Mouse (Mus musculus) ES-E14 (cell line): Measurements from ENCODE around the gene Asns. TPM values are rescaled to one million over a fixed set of nuclear protein-coding genes. Genes with fewer than 3 reads are reported as not detected.

Experiments used
- DNase-seq: peaks from one replicate; pipeline ENCODE4 v3.0.0-alpha.2; 2013; ENCODE audit warnings: low read depth, low spot score
- H3K27ac ChIP-seq: 2 replicates; pipeline ENCODE4 v1.5.1; 2012; ENCODE audit warnings: low read depth, mild to moderate bottlenecking, low read length, moderate library complexity, mixed read lengths; ENCODE audit not compliant: poor library complexity, insufficient read depth, severe bottlenecking
- H3K36me3 ChIP-seq: 2 replicates; pipeline ENCODE4 v1.6.1; 2012; ENCODE audit warnings: mild to moderate bottlenecking, low read length, moderate library complexity, mixed read lengths; ENCODE audit not compliant: control insufficient read depth, poor library complexity, insufficient read depth, severe bottlenecking
- H3K4me1 ChIP-seq, 2 experiments: fragments of 150-350 bp in 1 of 2; sonication (generic) in 1 of 2; 2 replicates each; pipeline ENCODE4 v1.6.1; 2012; ENCODE audit warnings: low read length in 2 of 2, mild to moderate bottlenecking in 1 of 2, mixed read lengths in 1 of 2; ENCODE audit not compliant: control insufficient read depth in 2 of 2, insufficient read depth in 2 of 2, poor library complexity in 1 of 2
- H3K4me3 ChIP-seq, 2 experiments: fragments of 150-350 bp in 1 of 2; sonication (generic) in 1 of 2; 2 replicates each; pipeline ENCODE4 v1.5.1; 2012; ENCODE audit warnings: low read length in 2 of 2, low read depth in 1 of 2, mild to moderate bottlenecking in 1 of 2, mixed read lengths in 1 of 2; ENCODE audit not compliant: insufficient read depth in 1 of 2, poor library complexity in 1 of 2, severe bottlenecking in 1 of 2
- H3K9ac ChIP-seq: 2 replicates; pipeline ENCODE4 v1.6.1; 2012; ENCODE audit warnings: low read depth, mild to moderate bottlenecking, low read length, mixed read lengths; ENCODE audit not compliant: poor library complexity, insufficient read depth, severe bottlenecking
- H3K9me3 ChIP-seq: fragments of 150-350 bp; sonication (generic); 2 replicates; pipeline ENCODE4 v1.6.1; 2012; ENCODE audit warnings: low read depth, mild to moderate bottlenecking, low read length; ENCODE audit not compliant: control insufficient read depth, insufficient read depth
- CHD2 ChIP-seq: IDR thresholded peaks from 2 replicates; pipeline ENCODE4 v1.6.1; 2014; ENCODE audit warnings: mild to moderate bottlenecking, low read depth, low read length, inconsistent platforms
- HCFC1 ChIP-seq: IDR thresholded peaks from 2 replicates; pipeline ENCODE4 v1.6.1; 2012; ENCODE audit warnings: low read length, inconsistent platforms, borderline replicate concordance; ENCODE audit not compliant: insufficient read depth
- MAFK ChIP-seq: IDR thresholded peaks from 2 replicates; pipeline ENCODE4 v1.6.1; 2014; ENCODE audit warnings: mild to moderate bottlenecking, low read depth, low read length, inconsistent platforms; ENCODE audit not compliant: insufficient read depth
- ZC3H11A ChIP-seq: IDR thresholded peaks from 2 replicates; pipeline ENCODE4 v1.6.1; 2012; ENCODE audit warnings: low read depth, mild to moderate bottlenecking, inconsistent platforms, low read length, borderline replicate concordance
- ZNF384 ChIP-seq: IDR thresholded peaks from 2 replicates; pipeline ENCODE4 v1.6.1; 2012; ENCODE audit warnings: low read depth, low read length, inconsistent platforms
- in situ Hi-C, 2 experiments: fragments of 600-800 bp; cut with MboI; formaldehyde crosslinking; loops; one replicate each; pipeline ENCODE4 v1.15.1; 2025; ENCODE audit warnings: low sequenced_read_pairs in 2 of 2, inconsistent platforms in 1 of 2; ENCODE audit not compliant: unreplicated experiment in 2 of 2
- total RNA-seq: library from RNA; depleted of rRNA; stranded (reverse); fragments of 300-350 nt; gene quantifications from 2 replicates; pipeline ENCODE4 v1.2.3, GENCODE M21; 2012

Gene Asns
- total RNA-seq, 1 experiment: 241 TPM

- Histone ChIP-seq H3K9ac (no peak overlapping the region), H3K9me3 (no peaks in the 10 kb centered on the region), H3K4me1 (no peaks in the 10 kb centered on the region; a peak in 1 of 4 replicates), H3K27ac (no peak overlapping the region), H3K36me3 (no peaks in the 10 kb centered on the region), H3K4me3 (no peak overlapping the region)
- in situ Hi-C loops: loop anchor here in 1 of 2 experiments (10.0 to 25.0 kb wide), 2 partner anchors 255 to 353 kb away; no protein-coding TSS in a partner anchor
- DNase-seq: no peak
- TF ChIP-seq ZC3H11A (no peak), MAFK (no peak), ZNF384 (no peak)
Measured at GRCm38 (mm10) chr6:7732097-7732496, 39.0 kb upstream of the Asns start.

GRCm38 (mm10) chr6:7729128-7729527, 36.1 kb upstream of the Asns start:
- no peak for DNase-seq
- Histone ChIP-seq H3K9me3 (no peaks in the 10 kb centered on the region), H3K36me3 (no peaks in the 10 kb centered on the region), H3K27ac (no peak overlapping the region), H3K9ac (no peak overlapping the region), H3K4me3 (no peak overlapping the region), H3K4me1 (no peaks in the 10 kb centered on the region; a peak in 1 of 4 replicates)
- in situ Hi-C loops: loop anchor here in 1 of 2 experiments (25.0 kb wide), 1 partner anchor 258 kb away; no protein-coding TSS in a partner anchor
- TF ChIP-seq MAFK (no peak), ZNF384 (no peak), ZC3H11A (no peak), HCFC1 (no peak), CHD2 (no peak)

- in situ Hi-C loops: loop anchor here in 1 of 2 experiments (25.0 kb wide), 1 partner anchor 259 kb away; no protein-coding TSS in a partner anchor
Measured at GRCm38 (mm10) chr6:7728241-7728640, 35.2 kb upstream of the Asns start.

GRCm38 (mm10) chr6:7716236-7716635, 23.2 kb upstream of the Asns start:
- no peak overlapping the region for H3K4me3 ChIP-seq
- no peak overlapping the region for H3K27ac ChIP-seq
- DNase-seq: no peak
- no peak for TF ChIP-seq HCFC1
- TF ChIP-seq CHD2: no peak
- TF ChIP-seq ZNF384: no peak
- TF ChIP-seq ZC3H11A: no peak
- TF ChIP-seq MAFK: no peak
- H3K4me1 ChIP-seq: peaks cover 0 to 3% of the 10 kb centered on the region in 2 experiments; a peak in 1 of 4 replicates
- no peaks in the 10 kb centered on the region for H3K36me3 ChIP-seq
- H3K9ac ChIP-seq: no peak overlapping the region
- in situ Hi-C loops: no loop called here
- no peaks in the 10 kb centered on the region for H3K9me3 ChIP-seq

More at GRCm38 (mm10) chr6:7728241-7728640, 35.2 kb upstream of the Asns start:
- no peaks in the 10 kb centered on the region; a peak in 1 of 4 replicates for H3K4me1 ChIP-seq
- no peak overlapping the region for H3K4me3 ChIP-seq
- DNase-seq: no peak
- H3K27ac ChIP-seq: no peak overlapping the region
- no peaks in the 10 kb centered on the region for H3K36me3 ChIP-seq
- TF ChIP-seq HCFC1: no peak
- no peak for TF ChIP-seq CHD2
- no peak for TF ChIP-seq ZC3H11A
- no peak for TF ChIP-seq MAFK
- no peak for TF ChIP-seq ZNF384
- no peak overlapping the region for H3K9ac ChIP-seq
- no peaks in the 10 kb centered on the region for H3K9me3 ChIP-seq

- no peaks in the 10 kb centered on the region for H3K9me3 ChIP-seq
- no peaks in the 10 kb centered on the region for H3K36me3 ChIP-seq
- no peak overlapping the region for H3K9ac ChIP-seq
- H3K27ac ChIP-seq: no peak overlapping the region
- no peak overlapping the region for H3K4me3 ChIP-seq
- no peak for DNase-seq
- H3K4me1 ChIP-seq: peaks cover 0 to 3% of the 10 kb centered on the region in 2 experiments; a peak in 1 of 4 replicates
- in situ Hi-C loops: no loop called here
- TF ChIP-seq MAFK (no peak), ZNF384 (no peak), HCFC1 (no peak), ZC3H11A (no peak), CHD2 (no peak)
Measured at GRCm38 (mm10) chr6:7714230-7714629, 21.2 kb upstream of the Asns start.
